Mouse (Mus musculus) adrenal gland, postnatal 10 days (tissue): ENCODE measurements around the gene Zfp189. TPM values are rescaled to one million over a fixed set of nuclear protein-coding genes. Genes with fewer than 3 reads are reported as not detected.
"Not testable (repeated sequence)": the region's sequence is repeated elsewhere in the genome, so short reads cannot be mapped to it uniquely, and the experiment has no call there.

Experiments
- DNase-seq: peaks from one replicate; pipeline ENCODE4 v3.0.0; 2021; ENCODE audit warnings: mixed read lengths
- long read RNA-seq, 2 experiments: library from polyadenylated mRNA; stranded (forward); transcript quantifications; one replicate each; pipeline ENCODE4 v2.0.0; 2021
- total RNA-seq, 2 experiments: library from RNA; stranded (reverse); gene quantifications; 2 replicates each; pipeline ENCODE4 v1.2.3; 2021

Gene Zfp189
- 1 to 10 TPM; 7.7 to 8.3 TPM for total RNA-seq
- long read RNA-seq, experiment 1, partial matches to known transcripts: 0 of 3 reads
- long read RNA-seq, experiment 1, other reads (novel, unspliced or antisense): 0 of 3 reads
- long read RNA-seq, experiment 2, partial matches to known transcripts: 0 of 1 reads
- long read RNA-seq, experiment 2, other reads (novel, unspliced or antisense): 0 of 1 reads

DNA sequence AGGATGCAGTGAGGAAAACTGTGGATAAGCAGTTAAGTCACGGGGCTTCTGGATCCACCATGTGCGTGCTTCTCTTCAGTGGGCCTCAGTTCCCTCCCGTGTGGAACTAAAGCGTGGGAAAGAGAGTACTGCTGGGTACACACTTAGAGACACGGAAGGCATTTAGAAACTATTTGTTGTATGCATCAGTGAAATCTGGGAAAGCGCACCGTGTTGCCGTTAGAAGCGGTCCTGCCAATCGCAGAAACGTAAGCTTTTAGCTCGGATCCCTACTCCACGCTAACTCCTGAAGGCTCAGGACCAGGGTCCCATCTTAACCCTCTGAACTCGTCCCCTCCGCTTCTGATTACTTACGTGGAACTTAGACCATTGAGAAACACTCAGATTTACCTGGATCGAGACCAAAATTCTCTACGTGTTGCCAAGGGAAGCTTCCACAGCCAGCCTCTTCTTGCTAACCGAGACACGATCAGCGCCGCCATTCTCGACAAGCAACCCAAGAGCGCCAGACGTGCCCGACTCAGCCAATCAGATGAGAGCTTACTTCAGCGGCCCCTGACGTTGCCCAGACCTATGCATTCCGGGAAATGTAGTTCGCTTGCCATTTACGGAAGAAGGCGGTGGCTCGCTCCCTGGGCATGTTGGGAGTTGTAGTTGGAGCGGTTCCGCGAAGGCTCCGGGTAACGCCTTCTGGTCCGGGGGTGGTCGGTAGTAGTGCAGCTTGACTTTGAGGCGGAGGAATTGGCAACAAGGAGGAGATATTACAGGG is at the start of gene Zfp189, which contains the start of gene Mrpl50:
Gene Zfp189, plus strand, starts transcription at position 605 of the 769 bp plus-strand sequence.
Gene Mrpl50, minus strand, starts transcription at position 522 of the 769 bp plus-strand sequence.
- peak; percentile 93 for DNase-seq

DNA sequence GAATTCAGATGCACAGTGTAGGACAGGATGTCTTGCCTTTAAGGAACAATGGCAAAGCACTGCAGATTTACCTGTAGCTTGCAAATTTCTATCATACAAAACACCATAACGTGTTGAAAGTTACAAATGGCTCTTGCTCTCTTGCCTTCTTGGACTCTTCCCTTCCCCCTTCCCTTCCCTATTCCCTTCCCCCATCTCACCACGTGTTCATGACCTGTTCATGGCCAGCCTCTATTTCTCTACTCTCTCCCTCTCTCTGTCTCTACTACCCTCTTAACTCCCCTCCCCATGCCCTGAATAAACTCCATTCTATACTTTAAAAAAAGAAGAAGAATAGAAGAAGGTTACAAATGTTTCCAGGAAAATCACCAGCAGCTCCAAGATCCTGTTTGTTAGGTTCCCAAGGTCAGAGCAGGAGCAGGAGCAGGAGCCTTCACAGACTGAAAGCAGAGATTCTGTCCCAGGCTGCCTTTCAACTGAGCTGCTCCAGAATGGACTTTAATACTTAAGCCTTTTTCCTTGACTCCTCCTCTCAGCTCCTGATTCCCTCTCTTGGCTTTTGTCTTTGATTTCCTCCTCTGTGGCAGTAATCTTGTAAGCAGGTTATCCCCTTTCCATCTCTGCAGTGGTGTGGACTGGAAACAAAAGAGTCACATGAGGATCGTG is 47.4 kb upstream of the Zfp189 start, which contains the start of gene Acnat1:
Gene Acnat1, minus strand, starts transcription at position 478 of the 666 bp plus-strand sequence.
- DNase-seq: no peak

DNA sequence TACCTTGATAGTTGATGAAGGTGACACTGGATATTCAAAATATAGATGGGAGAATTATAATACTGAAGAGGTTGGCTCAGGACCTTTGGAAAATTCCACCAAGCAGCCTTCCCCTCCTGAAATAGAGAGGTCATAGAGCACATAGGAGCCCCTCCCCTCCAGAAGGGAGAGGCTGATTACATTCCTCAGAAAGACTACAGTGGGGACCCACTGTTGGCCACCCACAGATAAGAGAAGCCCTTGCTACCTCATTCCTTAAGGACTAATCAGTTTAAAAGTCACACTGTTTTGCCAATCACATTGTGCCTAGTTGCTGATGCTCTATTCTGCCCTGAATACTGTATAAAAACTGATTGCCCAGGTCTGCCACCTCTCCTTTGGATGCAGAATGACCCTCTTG is 46.4 kb upstream of the Zfp189 start:
- DNase-seq: no peak

DNA sequence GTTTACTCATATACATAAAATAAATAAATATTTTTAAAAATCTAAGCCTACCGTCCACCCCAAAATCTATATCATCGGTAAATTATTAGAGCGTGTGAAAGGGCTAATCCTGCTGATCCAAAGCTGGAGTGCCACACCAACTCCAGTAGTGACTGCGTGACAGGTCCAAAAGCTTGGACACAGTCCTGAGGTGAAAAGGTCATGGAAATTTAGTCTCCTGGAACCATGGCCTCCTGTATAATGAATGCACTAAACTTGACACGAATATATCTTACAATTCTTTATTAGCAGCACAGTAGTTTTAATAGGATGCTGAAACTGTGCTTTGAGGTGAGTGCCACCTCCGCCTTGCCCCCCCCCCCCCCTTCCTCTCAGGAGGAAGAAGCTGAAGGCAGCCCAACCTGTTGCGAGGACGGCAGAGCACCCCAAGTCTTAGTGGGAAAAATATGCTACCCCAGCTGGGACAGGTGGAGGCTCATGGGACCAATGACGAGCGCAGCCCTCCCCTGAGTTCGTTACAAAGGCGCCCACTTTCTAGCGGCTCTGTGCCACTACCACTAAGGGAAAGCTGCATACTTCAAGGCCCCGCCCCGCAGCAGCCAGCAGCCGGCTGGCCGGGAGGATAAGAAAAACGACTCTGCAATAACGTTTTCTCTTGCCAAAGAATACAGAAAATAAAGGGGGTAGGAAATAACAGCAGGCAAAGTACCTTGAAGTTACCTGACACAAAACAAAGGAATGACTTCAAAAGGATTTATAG is 42.7 kb upstream of the Zfp189 start:
- peak; percentile 35 for DNase-seq

DNA sequence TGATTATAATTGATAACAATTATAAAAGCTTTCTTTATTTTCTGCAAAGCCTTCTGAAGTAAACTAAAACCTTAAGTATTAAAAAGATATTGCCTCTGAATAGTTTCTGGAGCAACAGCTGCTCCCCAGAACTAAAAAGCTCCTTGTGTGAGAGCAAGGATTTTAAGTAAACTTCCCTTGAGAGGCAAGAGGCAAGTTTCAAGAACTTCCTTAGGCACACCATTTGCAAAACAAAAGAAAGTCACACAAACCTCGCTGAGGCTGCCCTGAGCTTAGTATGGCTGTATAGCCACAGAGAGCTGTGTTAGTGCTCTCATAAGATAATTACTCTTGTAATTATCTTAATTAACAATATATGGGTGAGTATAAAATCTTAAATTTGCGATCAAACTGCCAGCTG is 41.9 kb upstream of the Zfp189 start:
- not testable (repeated sequence) for DNase-seq

DNA sequence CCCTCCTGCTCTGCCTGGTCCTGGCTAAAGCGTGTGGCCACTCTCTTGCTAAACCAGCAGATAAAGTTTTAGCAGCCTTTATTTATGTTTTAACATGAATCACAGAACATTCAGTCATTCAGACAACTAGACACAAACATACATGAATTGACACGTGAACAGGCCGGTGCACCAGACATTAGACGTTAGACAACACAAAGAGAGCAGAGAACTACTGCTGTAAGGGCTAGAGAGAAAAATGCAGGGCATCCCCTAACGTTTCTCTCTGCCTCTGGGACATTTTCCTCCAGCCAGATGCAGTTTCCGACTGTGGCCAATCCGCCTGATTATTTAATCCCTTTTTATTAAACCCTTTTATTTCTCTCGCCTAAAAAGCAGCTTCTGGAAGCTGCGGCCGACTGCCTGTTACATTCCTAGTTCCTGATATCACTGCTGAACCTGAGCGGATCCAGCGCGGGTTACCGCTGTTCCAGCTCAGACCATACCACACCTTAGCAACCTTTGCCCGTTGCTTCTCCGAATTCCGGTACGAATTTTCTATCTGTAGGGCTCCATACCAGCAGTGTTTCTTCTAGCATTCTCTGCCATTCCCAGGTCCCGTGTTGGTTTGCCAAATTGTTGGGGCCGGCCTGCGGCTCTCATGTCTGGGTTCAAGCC is 40.7 kb upstream of the Zfp189 start:
- DNase-seq: no peak

DNA sequence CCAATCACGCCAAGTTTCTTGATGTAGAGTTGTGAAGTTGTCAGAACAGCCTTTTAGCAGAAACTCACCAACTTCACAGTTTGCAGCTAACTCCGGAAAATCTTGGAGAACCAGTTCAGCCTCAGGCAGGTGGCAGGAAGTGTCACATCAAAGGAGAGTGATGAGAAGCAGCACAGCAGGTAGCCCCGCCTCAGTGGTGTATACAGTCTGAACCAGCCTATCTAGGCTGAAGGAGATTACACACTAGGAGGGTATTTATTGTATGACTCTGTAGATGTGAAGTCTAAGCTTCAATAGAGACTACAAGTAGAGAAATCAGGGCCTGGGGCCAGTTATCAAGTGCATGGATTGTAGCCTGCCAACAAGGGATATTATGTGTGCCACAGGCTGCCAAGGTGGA is 40.1 kb upstream of the Zfp189 start:
- no peak for DNase-seq

DNA sequence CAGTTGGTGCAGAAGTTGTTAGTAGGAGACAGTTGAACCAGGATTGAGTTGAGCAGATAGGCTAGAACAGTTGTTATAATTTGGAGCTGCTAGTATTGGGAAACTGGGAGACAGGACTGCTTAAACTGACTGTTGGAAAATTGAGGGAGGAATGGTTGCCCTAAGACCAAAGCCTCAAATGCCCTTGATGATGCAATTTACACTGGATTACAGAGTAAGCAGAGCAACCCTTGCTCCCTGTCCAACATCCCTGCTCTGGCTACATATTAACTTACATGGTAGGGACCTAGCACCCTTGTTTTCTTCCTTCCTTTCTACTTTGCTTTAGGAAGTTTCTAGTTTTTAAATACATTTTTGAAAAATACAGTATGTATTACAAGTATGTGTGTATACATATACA is 35.5 kb upstream of the Zfp189 start:
- DNase-seq: no peak

DNA sequence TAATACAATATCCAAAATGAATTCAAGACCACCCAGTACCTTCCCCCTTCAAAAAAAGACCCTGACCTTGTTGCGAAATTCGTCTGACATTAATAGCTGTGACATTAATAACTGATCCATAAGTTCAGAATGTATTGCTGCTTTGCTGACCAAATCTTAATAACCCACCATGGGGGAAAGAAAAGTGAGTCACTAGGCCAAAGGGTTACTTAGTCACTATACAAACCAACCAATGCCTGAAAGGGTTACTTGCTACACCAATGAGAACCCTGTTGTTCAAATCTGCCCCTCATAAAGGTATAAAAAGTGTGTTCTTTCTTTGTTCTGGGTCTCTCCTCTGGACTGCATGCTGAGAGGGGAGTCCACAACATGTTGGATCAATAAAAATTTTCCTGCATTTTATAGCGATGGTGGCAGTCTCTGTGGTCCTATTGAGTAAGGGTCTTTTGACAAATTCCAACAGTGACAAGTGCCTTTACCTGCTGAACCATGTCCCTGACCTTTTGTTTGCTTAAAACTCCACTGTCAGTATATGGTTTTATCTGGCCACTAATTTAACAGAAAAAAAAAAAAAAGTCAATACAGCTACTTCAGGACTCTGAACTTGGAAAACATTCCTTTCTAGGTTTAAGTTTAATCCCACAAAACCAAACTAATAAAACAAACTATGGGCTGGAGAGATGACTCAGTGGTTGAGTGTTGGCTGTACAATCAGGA is 34.9 kb upstream of the Zfp189 start:
- DNase-seq: not testable (repeated sequence)

DNA sequence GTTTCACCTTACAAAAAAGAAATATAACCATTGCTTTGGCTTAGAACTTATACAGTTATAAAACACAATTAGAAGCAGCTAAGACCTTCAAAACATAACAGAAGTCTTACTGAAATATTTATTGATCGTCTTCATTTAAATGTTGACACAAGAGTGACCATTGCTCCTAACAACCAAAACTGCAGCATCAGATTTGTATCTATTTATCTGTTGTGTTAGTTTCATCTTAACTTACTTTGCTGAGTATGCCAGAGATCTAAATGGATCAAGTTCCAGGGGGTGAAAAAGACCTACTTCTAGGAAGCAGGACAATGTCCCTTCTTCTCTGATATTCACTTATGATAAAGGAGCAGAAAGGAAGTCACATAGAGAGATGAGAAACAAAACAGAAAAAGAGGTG is 17.4 kb upstream of the Zfp189 start:
- no peak for DNase-seq

DNA sequence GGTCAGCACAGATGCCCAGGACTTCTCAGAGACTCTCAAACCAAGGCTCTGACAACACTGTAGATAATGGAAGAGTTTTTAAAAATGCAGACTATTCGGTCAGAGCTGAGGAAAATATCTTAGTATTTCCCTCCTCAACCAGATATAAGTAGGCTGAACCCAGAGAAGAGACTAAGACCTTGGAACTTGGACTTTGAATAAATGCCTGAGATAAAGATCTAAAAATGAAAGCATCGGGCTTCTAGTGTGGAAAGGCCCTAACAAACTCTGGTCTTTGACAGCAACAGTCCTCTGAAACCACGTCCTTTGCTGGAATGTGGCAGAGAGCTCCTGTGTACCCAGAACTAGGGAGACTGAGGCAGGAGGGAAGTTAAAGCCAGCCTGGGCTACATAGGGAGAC is 14.6 kb upstream of the Zfp189 start, which contains the start of gene Baat:
Gene Baat, minus strand, starts transcription at position 172 of the 400 bp plus-strand sequence.
- no peak for DNase-seq

DNA sequence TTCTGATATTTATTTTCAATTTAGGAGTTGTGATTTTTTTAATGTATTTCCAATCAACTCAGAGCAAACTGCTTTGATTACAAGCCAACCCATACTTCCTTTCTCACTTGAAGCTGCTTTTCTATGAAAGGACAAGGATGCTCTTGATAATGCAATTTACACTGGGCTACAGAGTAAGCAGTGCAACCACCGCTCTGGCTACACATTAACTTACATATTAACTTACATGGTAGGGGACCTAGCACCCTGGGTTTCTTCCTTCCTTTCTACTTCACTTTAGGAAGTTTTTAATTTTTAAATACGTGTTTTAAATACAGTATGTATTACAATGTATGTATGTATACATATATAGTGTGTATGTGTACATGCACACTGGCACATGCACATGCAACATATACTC is 11.8 kb upstream of the Zfp189 start:
- DNase-seq: no peak

DNA sequence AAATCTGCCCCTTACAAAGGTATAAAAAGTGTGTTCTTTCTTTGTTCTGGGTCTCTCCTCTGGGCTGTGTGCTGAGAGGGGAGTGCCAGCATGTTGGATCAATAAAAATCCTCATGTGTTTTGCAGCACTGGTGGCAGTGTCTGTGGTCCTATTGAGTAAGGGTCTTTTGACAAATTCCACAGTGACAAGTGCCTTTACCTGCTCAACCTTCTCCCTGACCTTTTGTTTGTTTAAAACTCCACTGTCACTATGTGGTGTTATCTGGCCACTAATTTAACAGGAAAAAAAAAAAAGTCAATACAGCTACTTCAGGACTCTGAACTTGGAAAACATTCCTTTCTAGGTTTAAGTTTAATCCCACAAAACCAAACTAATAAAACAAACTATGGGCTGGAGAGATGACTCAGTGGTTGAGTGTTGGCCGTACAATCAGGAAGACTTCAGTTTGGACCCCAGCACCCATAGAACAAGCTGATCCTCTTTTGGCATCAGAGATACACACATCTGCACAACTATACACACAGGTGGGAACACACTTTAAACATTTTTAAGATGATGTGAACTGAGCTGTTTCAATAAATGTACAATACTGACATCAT is 10.6 kb upstream of the Zfp189 start:
- DNase-seq: not testable (repeated sequence)

DNA sequence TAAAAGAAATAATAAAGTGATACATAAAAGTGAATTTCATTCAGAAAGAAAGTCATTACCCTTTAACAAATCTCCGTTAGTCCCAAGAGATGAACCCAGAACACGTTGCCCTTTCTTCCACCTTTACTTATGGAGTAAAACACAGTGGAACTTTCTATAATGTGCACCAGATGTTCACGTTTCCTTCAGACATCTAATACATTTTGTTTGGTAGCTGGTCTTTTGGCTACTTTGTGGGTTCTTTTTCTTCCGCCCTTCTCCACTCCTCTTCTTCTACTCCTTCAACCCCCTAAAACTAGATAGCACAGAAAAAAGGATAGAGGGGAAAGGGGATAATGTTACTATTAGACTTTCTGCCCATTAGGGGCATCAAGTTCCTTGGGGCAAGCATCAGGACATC is 8.3 kb upstream of the Zfp189 start:
- DNase-seq: no peak

DNA sequence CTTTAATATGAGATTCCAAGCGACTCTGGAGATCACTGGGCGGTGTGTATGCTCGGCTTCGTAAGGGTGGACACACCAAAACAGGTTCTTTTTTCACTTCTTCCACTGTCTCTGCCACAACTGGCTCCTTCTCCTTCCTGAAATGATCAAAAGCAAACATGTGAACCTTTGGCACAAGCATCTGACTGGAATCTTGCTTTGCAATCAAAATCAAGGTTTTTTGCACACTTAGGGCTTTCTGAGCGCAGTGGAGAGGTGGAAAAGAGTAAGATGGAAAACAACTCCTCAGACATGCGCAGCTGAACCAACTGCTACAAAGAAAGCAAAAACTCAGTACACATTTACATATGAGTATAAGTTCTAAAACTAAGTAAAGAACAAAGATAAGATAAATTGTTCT is 6.5 kb upstream of the Zfp189 start:
- DNase-seq: no peak

DNA sequence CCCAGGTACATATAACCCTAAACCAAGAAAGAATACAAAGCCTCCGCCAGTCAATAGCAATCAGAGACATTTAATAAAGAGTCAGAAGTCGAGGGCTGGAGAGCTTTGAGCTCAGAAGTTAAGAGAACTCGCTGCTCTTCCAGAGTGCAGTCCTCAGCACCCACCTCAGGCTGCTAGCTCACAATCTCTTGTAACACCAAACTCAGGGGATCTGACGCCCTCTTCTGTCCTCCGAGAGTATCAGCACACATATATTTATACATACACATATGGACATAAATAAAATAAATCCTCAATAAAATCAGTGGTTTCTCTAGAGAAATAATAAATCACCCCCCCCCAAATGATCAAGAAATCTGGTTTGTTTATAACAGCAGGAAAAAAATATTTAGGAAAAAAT is 1.5 kb upstream of the Zfp189 start:
- DNase-seq: no peak

DNA sequence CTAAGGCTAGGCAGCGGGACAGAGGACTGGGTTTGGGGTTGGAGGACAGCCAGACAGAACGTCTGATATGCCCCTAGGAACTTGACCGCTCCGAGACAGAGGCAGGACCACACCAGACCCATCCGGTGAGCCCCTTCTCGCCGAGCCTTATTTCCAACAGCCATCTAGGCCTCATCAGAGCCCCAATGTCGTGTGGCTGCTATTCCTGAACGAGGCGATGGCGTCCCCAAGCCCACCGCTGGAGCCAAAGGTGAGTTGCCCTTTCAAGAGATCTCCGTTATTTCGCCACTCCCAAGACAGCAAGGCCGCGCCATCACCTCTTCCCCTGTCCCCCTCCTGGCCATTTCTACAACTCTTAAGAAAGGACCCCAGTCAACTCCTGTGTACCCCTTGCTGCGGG is 370 bp downstream of the Zfp189 start:
- DNase-seq: no peak

DNA sequence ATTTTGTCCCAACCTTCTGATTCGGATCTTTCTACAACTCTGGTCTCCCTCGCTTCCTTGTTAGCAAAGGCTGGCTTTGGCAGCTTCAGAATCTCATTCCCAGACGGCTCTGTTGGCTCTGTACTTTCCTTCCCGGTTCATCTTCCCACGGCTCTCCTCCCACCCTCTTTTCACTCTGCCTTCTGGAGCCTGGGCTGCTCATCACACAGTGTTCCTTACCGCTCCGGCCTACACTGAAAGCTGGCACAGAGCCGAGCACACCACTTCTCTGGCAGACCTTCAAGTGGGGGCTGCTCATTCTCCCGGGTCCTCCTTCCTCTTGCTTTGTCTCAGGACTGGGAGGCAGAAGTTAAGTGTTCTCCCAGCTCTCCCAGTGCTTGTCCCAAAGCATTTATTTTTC is 1.6 kb downstream of the Zfp189 start:
- peak; percentile 13 for DNase-seq

DNA sequence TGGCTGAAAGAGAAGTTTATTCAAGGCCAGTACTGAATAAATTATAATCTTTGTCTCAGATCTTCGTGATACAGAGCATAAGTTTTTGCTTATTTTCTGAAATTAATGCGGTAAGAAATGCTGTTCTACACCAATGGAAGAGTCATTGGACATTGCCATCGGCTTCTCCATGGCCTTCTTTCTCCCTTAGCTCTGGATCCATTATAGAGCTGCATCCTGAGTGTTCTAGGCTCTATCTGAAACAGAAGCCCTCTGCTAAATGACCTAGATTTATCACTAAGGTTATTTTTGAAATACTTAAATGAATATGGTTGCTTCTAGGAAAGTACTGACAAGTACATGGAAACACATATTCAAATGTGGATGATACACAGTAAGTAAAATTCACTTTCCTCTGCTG is 14.1 kb downstream of the Zfp189 start:
- no peak for DNase-seq

DNA sequence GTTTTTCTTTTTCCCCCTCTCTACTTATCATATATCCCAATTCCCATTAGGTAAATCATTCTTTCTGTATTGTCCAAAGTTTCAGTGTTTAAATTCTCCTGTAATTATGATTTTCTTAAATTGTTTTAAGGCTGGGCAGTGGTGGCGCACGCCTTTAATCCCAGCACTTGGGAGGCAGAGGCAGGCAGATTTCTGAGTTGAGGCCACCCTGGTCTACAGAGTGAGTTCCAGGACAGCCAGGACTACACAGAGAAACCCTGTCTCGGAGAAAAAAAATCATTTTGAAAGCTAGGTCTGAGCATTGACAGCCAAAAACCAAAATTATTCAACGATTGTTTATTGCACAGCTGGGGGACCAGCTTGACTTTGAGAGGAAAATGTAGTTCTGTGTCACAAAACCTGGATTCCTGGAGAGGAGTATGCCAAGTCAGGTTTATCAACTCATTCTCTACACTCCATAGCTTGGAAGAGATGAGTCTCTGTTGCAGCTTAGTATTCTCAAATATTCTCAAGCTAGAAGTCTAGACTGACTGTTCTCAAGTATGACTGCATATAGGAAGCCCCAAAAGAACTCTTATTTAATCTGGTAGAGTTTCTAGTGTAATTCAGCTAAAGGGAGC is 14.8 kb downstream of the Zfp189 start:
- DNase-seq: no peak
